Mouse (Mus musculus) retina, postnatal 7 days (tissue): Measurements from ENCODE around the gene Cxcl13.

ENCODE experiments used
- DNase-seq: peaks from one replicate; pipeline ENCODE4 v3.0.0-alpha.2; 2012; ENCODE audit warnings: low read depth, low spot score

Gene Cxcl13

DNA sequence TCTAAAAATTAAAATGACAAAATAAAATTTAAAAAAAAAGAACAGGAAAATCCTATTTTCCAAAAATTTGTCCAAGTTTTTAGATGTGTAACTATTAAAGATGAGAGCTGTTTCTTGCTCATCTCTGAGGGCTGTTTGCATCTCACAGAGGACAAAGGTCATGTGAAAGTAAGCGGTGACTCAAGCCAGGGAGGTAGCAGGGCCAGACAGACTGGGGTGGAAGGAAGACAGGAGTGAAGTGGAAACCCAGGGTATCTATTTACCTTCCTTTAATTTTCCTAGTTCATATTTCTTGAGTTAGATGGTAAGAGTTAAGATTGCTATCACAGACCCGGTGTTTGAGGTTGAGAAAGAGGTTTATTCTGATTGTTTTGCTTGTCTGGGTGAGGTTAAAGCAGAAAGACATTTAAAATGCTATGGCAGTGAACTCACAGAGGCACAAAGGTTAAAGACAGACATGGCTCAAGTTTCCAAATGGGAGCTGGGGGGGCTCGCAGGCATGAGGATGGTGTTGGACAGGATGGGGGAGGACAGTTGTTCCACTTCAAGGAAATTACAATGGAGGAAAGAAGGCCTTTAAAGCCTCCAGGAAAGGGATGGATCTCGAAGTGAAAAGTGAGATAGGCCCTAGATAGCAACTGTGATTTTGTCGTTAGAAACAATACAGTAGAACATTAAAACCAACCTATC, 27.2 kb downstream of the Cxcl13 start:
- no peak for DNase-seq

DNA sequence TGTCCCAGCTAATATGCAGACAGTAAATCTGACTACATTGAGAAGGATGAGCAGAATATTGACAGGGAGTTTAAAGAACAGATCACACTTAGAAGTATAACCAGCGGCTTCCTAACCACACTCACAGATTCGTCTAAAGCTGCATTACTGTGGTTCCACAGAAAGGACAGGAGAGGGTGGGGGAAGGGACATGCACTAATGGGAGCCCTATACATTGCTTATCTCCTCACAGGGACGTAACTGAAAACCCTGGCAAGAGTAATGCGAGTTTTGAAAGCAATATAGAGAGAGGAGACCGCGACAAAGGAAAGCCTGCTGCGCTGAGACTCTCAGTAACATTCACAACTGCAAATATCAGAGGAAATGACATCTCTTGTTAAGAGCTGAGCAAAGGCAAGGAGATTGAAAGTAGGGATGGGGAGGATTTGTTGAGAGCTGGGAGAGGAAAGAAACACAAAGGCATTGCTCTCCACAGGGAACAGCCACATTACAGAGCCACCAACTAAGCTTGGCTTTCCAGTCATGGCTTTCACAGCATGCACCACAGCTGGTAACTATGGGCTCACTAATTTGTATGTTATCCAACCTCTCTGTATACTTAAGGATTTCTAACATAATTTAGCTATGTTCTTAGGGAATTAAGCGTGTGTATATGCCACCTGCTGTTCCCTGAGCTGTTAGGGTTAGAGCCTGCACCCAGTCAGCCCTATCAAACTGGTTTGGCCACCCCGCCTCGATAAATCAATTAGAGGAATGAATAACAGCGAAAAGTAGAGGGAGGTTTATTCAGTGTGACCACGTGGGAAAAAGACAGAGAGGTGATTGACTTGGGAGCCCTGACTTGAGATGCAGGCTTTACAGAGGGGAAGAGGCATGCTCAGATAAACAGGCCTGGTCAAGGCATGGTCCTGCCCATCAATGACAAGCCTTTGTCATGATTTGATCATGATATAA, 34.9 kb downstream of the Cxcl13 start:
- DNase-seq, result no peak

DNA sequence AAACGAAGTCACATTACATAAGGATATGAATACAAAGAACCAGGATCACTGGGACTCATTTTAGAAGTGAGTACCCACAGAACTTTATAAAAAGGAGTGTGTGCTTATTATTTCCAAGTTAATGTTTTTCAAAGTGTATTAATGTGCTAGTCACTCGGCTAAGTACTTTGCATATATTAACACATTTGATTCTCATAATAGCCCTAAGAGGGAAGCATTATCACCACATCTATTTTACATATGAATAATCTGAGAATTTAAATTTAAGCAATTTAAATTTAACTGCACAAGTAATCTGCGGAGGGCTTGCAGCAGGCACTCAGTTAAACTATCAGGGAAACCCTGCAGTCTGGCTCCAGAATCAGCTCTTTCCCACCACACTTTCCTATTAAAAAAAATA, 40.5 kb downstream of the Cxcl13 start:
- no peak for DNase-seq

DNA sequence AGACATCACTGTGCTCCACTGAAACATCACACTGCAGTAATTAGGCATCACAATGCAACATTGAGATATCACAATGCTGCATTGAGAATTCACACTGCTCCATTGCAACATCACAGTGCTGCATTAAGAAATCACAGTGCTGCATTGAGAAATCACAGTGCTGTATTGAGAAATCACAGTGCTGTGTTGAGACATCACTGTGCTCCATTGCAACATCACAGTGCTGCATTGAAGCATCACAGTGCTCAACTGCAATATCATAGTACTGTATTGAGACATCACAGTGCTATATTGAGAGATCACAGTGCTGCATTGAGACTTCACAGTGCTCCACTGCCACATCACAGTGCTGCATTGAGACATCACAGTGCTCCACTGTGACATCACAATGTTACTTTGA, 46.6 kb downstream of the Cxcl13 start:
- DNase-seq, result no peak

DNA sequence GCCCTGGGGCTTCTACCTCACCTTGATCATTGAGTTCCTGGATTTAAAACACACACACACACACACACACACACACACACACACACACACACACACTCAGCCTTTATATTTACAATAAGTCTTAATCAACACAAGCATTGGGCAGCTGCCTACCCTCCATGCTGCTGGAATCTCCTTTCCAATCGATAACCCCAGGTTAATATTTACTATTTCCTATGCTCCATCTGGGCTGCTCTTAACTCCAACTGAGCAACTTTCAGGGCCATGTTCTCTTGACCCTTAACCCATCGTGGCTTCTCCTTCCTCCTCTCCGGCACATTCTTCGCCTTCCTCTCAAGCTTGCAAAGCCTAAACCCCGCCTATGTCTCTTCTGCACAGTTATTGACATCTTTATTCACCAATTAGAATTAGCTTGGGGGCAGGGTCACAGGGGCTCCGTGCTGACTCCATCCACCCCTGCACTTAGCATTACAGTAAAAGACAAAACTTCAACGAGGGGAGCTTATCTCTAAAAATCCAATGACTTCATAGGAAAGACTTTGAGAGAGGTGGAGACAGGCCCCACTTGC, 51.6 kb downstream of the Cxcl13 start:
- DNase-seq, result no peak

DNA sequence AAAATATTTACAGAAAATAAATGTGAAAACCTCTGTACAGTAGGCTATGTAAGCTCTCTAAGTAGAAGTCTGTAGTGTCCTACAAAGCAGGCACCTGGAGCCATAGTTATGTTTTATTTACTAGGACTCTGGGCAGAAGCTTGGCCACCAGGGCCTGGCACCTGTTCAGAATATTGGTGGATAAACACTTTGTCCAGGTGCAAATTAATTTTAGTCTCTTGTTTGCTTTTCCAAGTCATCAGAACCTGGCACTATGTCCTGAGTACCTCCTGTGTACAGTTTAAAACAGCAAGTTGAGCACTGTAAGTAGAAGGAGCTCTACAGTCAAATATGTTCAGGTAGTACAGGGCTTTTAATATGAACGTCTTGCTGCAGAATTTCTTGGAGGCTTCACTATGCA, 52.3 kb downstream of the Cxcl13 start:
- DNase-seq, result no peak
